Mouse (Mus musculus) lung, embryonic 16.5 days (tissue): ENCODE data around the gene Ttc24. TPM values are rescaled to one million over a fixed set of nuclear protein-coding genes. Genes with fewer than 3 reads are reported as not detected.
A peak's percentile ranks its signal among the peaks of the same experiment; 100 is the strongest.

ENCODE experiments used
- ATAC-seq: fragments of 200-750 bp; cut with Nextera tagmentation; 2 replicates; pipeline ENCODE4 v1.8.0; 2017; ENCODE audit warnings: low read depth, mild to moderate bottlenecking, moderate library complexity
- H3K27ac ChIP-seq: fragments of 300-500 bp; sonication (generic); 2 replicates; pipeline ENCODE4 v1.5.1; 2014; ENCODE audit warnings: mild to moderate bottlenecking, control low read depth, low read length
- H3K27me3 ChIP-seq: fragments of 300-500 bp; sonication (generic); 2 replicates; pipeline ENCODE4 v1.6.1; 2014; ENCODE audit warnings: low read depth, low read length, mixed read lengths; ENCODE audit not compliant: control insufficient read depth, insufficient read depth
- H3K36me3 ChIP-seq: fragments of 300-500 bp; sonication (generic); 2 replicates; pipeline ENCODE4 v1.6.1; 2014; ENCODE audit warnings: low read length; ENCODE audit not compliant: control insufficient read depth, insufficient read depth
- H3K4me1 ChIP-seq: fragments of 300-500 bp; sonication (generic); replicated peaks from 2 replicates; pipeline ENCODE4 v1.6.1; 2014; ENCODE audit warnings: low read length, mixed read lengths; ENCODE audit not compliant: control insufficient read depth, insufficient read depth
- H3K4me2 ChIP-seq: fragments of 300-500 bp; sonication (generic); 2 replicates; pipeline ENCODE4 v1.6.1; 2014; ENCODE audit warnings: low read depth, low read length, control low read depth
- H3K4me3 ChIP-seq: fragments of 300-500 bp; sonication (generic); 2 replicates; pipeline ENCODE4 v1.5.1; 2014; ENCODE audit warnings: mild to moderate bottlenecking, low read length, control low read depth
- H3K9ac ChIP-seq: fragments of 300-500 bp; sonication (generic); 2 replicates; pipeline ENCODE4 v1.6.1; 2014; ENCODE audit warnings: low read length, control low read depth
- H3K9me3 ChIP-seq: fragments of 300-500 bp; sonication (generic); 2 replicates; pipeline ENCODE4 v1.6.1; 2016; ENCODE audit warnings: low read length; ENCODE audit not compliant: control insufficient read depth
- WGBS: fragments of 180-500 bp; shearing (Covaris S2); extraction: QIAGEN DNeasy Blood & Tissue Kit; methylation state at CpG from one replicate; pipeline ENCODE4 v1.1.7; 2014; 5-methylcytosine and 5-hydroxymethylcytosine counted together
- polyA plus RNA-seq: library from polyadenylated mRNA; unstranded; fragments of >200 nt; fragmentation: Nextera tagmentation; extraction: Ambion mirVana; gene quantifications from 2 replicates; pipeline ENCODE4 v1.2.1, GENCODE M21; 2015

Gene Ttc24
- not detected in 2 replicates for polyA plus RNA-seq

- ATAC-seq: no peak
- Histone ChIP-seq H3K4me3 (no peak within 1 kb of the TSS), H3K27me3 (no peaks in the 10 kb centered on the region), H3K4me2 (no peak within 1 kb of the TSS), H3K4me1 (peaks cover 10% of the 10 kb centered on the region), H3K36me3 (no peaks in the 10 kb centered on the region), H3K27ac (no peak within 1 kb of the TSS), H3K9ac (no peak within 1 kb of the TSS), H3K9me3 (no peaks in the 10 kb centered on the region)
- WGBS: 63% methylated on average over 4 of the region's 4 CpGs
These were observed at the start of gene Ttc24 for GRCm38 (mm10) chr3:88078204-88078603. Gene Ttc24, minus strand, starts transcription at chr3:88078304.

GRCm38 (mm10) chr3:88127636-88128035 lies 49.5 kb upstream of the Ttc24 start:
- no peaks in the 10 kb centered on the region for H3K36me3 ChIP-seq

DNA sequence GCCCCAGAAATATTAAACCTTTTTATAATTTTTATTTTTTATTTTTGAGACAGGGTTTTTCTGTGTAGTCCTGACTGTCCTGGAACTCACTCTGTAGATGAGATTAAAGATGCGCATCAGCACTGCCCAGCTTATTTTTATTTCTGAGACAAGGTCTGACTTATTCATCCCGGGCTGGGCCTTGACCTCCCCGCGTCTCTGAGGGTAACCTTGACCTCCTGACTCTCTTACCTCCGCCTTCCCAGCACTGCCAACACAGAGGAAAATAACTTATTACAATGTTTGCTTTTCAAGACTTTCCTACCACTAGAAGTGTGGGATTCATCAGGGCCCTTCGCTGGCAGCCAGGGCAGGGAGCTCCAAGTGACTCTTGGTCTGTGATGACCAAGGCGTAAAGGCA lies 48.1 kb upstream of the Ttc24 start:
- Histone ChIP-seq H3K27ac (no peak overlapping the region), H3K4me1 (no peaks in the 10 kb centered on the region), H3K4me3 (no peak overlapping the region), H3K4me2 (no peak overlapping the region), H3K36me3 (no peaks in the 10 kb centered on the region), H3K27me3 (no peaks in the 10 kb centered on the region), H3K9ac (no peak overlapping the region), H3K9me3 (no peaks in the 10 kb centered on the region)
- 55% methylated on average over 7 of the region's 7 CpGs for WGBS
- ATAC-seq: no peak

More at GRCm38 (mm10) chr3:88127636-88128035, 49.5 kb upstream of the Ttc24 start:
- Histone ChIP-seq H3K9me3 (no peaks in the 10 kb centered on the region), H3K27me3 (no peaks in the 10 kb centered on the region), H3K4me1 (no peaks in the 10 kb centered on the region), H3K9ac (no peak overlapping the region), H3K27ac (no peak overlapping the region), H3K4me3 (no peak overlapping the region), H3K4me2 (no peak overlapping the region)
- 63% methylated on average over 3 of the region's 3 CpGs for WGBS
- ATAC-seq: no peak

- Histone ChIP-seq H3K4me3 (no peak overlapping the region), H3K9ac (no peak overlapping the region), H3K4me2 (no peak overlapping the region), H3K27ac (no peak overlapping the region), H3K36me3 (peaks cover 4% of the 10 kb centered on the region; the same call in 1 of the 2 replicates), H3K27me3 (no peaks in the 10 kb centered on the region), H3K4me1 (no peaks in the 10 kb centered on the region), H3K9me3 (no peaks in the 10 kb centered on the region)
- WGBS: 38% methylated on average over 4 of the region's 4 CpGs
- peak; percentile 77 for ATAC-seq
These were observed 47.1 kb upstream of the Ttc24 start for GRCm38 (mm10) chr3:88125195-88125594.

- no peaks in the 10 kb centered on the region for H3K27me3 ChIP-seq
- peaks cover 19% of the 10 kb centered on the region; the same call in 1 of the 2 replicates for H3K36me3 ChIP-seq
- no peaks in the 10 kb centered on the region for H3K4me1 ChIP-seq
- no peak for ATAC-seq
- H3K4me2 ChIP-seq: no peak overlapping the region
- H3K9ac ChIP-seq: no peak overlapping the region
- 62% methylated on average over 14 of the region's 14 CpGs for WGBS
- no peak overlapping the region for H3K4me3 ChIP-seq
- no peak overlapping the region for H3K27ac ChIP-seq
- H3K9me3 ChIP-seq: no peaks in the 10 kb centered on the region
These were observed 43.3 kb upstream of the Ttc24 start for GRCm38 (mm10) chr3:88121164-88122131.

DNA sequence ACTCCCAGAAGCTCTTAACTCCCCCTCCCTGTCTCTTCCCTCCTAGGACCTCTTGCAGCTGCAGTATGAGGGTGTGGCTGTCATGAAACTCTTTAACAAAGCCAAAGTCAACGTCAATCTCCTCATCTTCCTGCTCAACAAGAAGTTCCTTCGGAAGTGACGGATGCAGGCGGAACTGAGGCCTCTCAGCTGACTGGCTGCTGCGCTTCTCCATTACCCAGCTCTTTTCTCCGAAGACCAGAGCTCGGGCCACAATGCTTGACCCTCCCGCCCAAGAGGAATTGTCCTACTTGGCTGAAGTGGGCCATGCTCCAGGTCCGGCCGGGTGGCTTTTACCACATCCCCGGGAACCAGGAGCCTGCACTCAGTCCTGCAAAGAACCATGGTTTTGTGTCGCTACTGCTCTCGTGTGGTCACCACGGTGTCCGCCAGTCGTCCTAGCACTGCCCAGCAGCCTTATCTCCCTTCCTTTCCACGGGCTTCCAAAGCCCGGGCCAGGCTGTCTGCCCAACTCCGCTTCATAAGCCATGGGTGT lies 42.1 kb upstream of the Ttc24 start:
- WGBS: 76% methylated on average over 19 of the region's 19 CpGs
- H3K4me3 ChIP-seq: no peak overlapping the region
- ATAC-seq: no peak
- H3K4me1 ChIP-seq: no peaks in the 10 kb centered on the region
- H3K9me3 ChIP-seq: no peaks in the 10 kb centered on the region
- no peak overlapping the region for H3K27ac ChIP-seq
- H3K9ac ChIP-seq: no peak overlapping the region
- H3K4me2 ChIP-seq: no peak overlapping the region
- peaks cover 27% of the 10 kb centered on the region for H3K36me3 ChIP-seq
- no peaks in the 10 kb centered on the region for H3K27me3 ChIP-seq

GRCm38 (mm10) chr3:88114396-88114795 lies 36.3 kb upstream of the Ttc24 start:
- ATAC-seq: no peak
- peaks cover 52% of the 10 kb centered on the region for H3K36me3 ChIP-seq
- no peak overlapping the region for H3K27ac ChIP-seq
- H3K9me3 ChIP-seq: no peaks in the 10 kb centered on the region
- H3K4me1 ChIP-seq: no peaks in the 10 kb centered on the region
- H3K4me2 ChIP-seq: no peak overlapping the region
- WGBS: 74% methylated on average over 12 of the region's 12 CpGs
- no peak overlapping the region for H3K9ac ChIP-seq
- H3K4me3 ChIP-seq: no peak overlapping the region
- H3K27me3 ChIP-seq: no peaks in the 10 kb centered on the region

DNA sequence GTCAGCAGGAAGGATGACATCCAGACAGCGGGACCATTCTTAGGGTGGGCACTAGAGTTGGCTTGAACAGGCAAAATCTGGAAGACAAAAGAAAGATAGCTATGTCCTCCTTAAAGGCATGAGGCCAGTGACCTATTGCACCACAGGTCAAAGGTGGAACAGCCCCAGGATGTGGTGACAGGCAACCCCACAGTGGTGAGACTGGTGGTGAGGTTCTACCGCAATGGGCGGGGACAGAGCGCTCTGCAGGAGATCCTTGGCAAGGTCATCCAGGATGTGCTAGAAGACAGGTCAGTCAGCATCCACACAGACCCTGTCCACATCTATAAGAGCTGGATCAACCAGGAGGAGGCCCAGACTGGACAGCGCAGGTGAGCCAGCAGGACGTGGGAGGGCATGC lies 31.0 kb upstream of the Ttc24 start:
- Histone ChIP-seq H3K9me3 (no peaks in the 10 kb centered on the region), H3K4me3 (no peak overlapping the region), H3K27me3 (no peaks in the 10 kb centered on the region), H3K4me2 (no peak overlapping the region), H3K4me1 (no peaks in the 10 kb centered on the region), H3K36me3 (peaks cover 49% of the 10 kb centered on the region), H3K27ac (no peak overlapping the region), H3K9ac (no peak overlapping the region)
- 92% methylated on average over 6 of the region's 6 CpGs for WGBS
- 0 out of 2 replicates have a peak, but pooled peaks have one; percentile 4 for ATAC-seq

GRCm38 (mm10) chr3:88106126-88106525 lies 28.0 kb upstream of the Ttc24 start:
- Histone ChIP-seq H3K4me2 (no peak overlapping the region), H3K9ac (no peak overlapping the region), H3K27ac (no peak overlapping the region), H3K4me3 (no peak overlapping the region), H3K4me1 (no peaks in the 10 kb centered on the region), H3K36me3 (peaks cover 46% of the 10 kb centered on the region), H3K27me3 (no peaks in the 10 kb centered on the region), H3K9me3 (no peaks in the 10 kb centered on the region)
- no peak for ATAC-seq
- 92% methylated on average over 4 of the region's 4 CpGs for WGBS
